Mouse (Mus musculus): ENCODE measurements at regions not wholly inside any gene's neighbourhood (a gene's known extent, or its start where the extent isn't known, plus 50 kb on each side); places are given as distances from the start of the nearest gene placed in this dataset.

GRCm38 (mm10) chr5:54212038-54212589 lies 213.8 kb downstream of the Stim2 start:
- Histone ChIP-seq H3K27me3 (ENCODE audit: low read depth, poor library complexity, severe bottlenecking) (no peaks in the 10 kb centered on the region), H3K4me3 (no peak overlapping the region), H3K4me1 (peaks cover 5% of the 10 kb centered on the region), H3K36me3 (no peaks in the 10 kb centered on the region), H3K27ac (replicated peaks) (no peak overlapping the region), H3K9me3 (replicated peaks) (no peaks in the 10 kb centered on the region)
- WGBS: 70% methylated on average over 5 of the region's 5 CpGs
- DNase-seq (ENCODE audit: low spot score): no peak

GRCm38 (mm10) chr5:54225031-54225430 lies 226.7 kb downstream of the Stim2 start:
- H3K27me3 ChIP-seq (ENCODE audit: low read depth, poor library complexity, severe bottlenecking): no peaks in the 10 kb centered on the region
- no peak for DNase-seq (ENCODE audit: low spot score)
- no peaks in the 10 kb centered on the region for H3K4me1 ChIP-seq
- no peaks in the 10 kb centered on the region for H3K9me3 ChIP-seq (replicated peaks)
- H3K4me3 ChIP-seq: no peak overlapping the region
- H3K36me3 ChIP-seq: no peaks in the 10 kb centered on the region
- no peak overlapping the region for H3K27ac ChIP-seq (replicated peaks)

- Histone ChIP-seq H3K9me3 (replicated peaks) (no peaks in the 10 kb centered on the region), H3K4me3 (no peak overlapping the region), H3K27ac (replicated peaks) (no peak overlapping the region), H3K36me3 (no peaks in the 10 kb centered on the region), H3K27me3 (ENCODE audit: low read depth, poor library complexity, severe bottlenecking) (no peaks in the 10 kb centered on the region), H3K4me1 (no peaks in the 10 kb centered on the region)
- DNase-seq (ENCODE audit: low spot score): no peak
- 79% methylated on average over 1 of the region's 1 CpGs for WGBS
Measured at GRCm38 (mm10) chr5:54234580-54234979, 236.3 kb downstream of the Stim2 start.

DNA sequence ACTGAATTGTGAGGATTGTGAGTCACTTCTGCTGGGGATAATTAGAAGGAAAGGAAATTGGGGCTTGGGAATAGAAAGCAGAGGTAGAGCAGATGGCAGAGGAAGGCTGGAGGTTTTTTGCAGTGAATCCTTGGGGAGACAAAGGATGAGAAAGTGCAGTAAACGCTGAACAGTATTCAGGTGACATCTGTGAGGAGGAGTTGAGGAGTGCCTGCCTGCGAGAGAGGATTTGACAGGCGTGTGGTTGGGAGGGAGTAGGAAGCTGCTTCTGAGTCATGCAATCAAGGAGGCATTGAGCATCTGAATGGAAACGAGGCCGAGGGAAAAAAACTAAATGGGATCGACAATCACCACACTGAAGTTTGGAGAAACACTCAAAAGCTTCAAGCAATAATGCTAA lies 236.9 kb downstream of the Stim2 start:
- no peak overlapping the region for H3K4me3 ChIP-seq
- H3K9me3 ChIP-seq (replicated peaks): no peaks in the 10 kb centered on the region
- WGBS: 70% methylated on average over 6 of the region's 6 CpGs
- no peak overlapping the region for H3K27ac ChIP-seq (replicated peaks)
- DNase-seq (ENCODE audit: low spot score): no peak
- no peaks in the 10 kb centered on the region for H3K36me3 ChIP-seq
- H3K4me1 ChIP-seq: no peaks in the 10 kb centered on the region
- no peaks in the 10 kb centered on the region for H3K27me3 ChIP-seq (ENCODE audit: low read depth, poor library complexity, severe bottlenecking)

DNA sequence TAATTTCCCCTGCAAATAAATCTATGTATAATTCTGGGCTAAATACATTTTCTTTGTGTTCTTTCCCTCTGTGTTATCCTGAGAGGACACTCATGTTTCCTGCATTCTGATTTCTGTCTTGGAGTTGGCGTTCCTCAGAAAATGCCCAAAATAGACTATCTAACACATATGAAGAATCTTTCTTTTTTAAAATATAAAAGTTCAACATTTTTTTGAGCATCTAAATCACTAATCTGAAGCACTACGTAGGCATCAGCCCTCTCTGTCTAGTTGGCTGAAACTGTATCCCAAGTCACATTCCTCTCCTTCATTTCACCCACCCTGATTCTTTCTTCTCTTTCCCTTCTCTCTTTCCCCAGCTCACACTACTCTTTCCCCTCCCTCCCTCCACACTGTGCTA lies 238.9 kb downstream of the Stim2 start:
- WGBS: 92% methylated on average over 2 of the region's 2 CpGs
- H3K27me3 ChIP-seq (ENCODE audit: low read depth, poor library complexity, severe bottlenecking): no peaks in the 10 kb centered on the region

GRCm38 (mm10) chr5:54238646-54239167 lies 240.4 kb downstream of the Stim2 start:
- no peaks in the 10 kb centered on the region for H3K36me3 ChIP-seq
- no peak overlapping the region for H3K4me3 ChIP-seq
- H3K27me3 ChIP-seq (ENCODE audit: low read depth, poor library complexity, severe bottlenecking): no peaks in the 10 kb centered on the region
- H3K27ac ChIP-seq (replicated peaks): no peak overlapping the region
- 80% methylated on average over 3 of the region's 3 CpGs for WGBS
- peaks cover 9% of the 10 kb centered on the region for H3K4me1 ChIP-seq
- no peak for DNase-seq (ENCODE audit: low spot score)
- H3K9me3 ChIP-seq (replicated peaks): no peaks in the 10 kb centered on the region

More for the DNA sequence above, 238.9 kb downstream of the Stim2 start:
- no peak overlapping the region for H3K4me3 ChIP-seq
- peaks cover 9% of the 10 kb centered on the region for H3K4me1 ChIP-seq
- DNase-seq (ENCODE audit: low spot score): no peak
- no peak overlapping the region for H3K27ac ChIP-seq (replicated peaks)
- no peaks in the 10 kb centered on the region for H3K36me3 ChIP-seq
- H3K9me3 ChIP-seq (replicated peaks): no peaks in the 10 kb centered on the region

DNA sequence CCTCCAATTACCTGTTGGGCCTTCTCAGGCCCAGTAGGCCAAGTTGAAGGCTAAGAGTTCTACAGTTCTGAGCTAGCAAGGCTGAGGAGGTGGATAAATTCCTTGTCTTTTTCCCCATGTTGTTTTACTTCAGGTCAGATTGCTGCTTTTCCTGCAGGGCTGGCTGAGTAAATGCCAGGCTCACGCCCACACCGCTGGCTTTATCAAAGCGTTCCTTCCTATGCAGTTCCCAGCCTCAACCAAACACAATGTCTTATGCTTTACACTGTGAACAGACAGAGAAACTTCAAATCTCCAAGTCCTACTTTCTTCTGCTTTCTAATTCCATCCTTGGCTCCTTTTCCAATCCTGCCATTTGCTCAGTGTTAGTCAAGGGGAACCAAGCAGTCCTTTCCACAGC lies 241.3 kb downstream of the Stim2 start:
- no peak for DNase-seq (ENCODE audit: low spot score)
- no peak overlapping the region for H3K4me3 ChIP-seq
- H3K4me1 ChIP-seq: peaks cover 9% of the 10 kb centered on the region
- WGBS: 95% methylated on average over 3 of the region's 3 CpGs
- H3K36me3 ChIP-seq: no peaks in the 10 kb centered on the region
- no peak overlapping the region for H3K27ac ChIP-seq (replicated peaks)
- H3K27me3 ChIP-seq (ENCODE audit: low read depth, poor library complexity, severe bottlenecking): no peaks in the 10 kb centered on the region
- no peaks in the 10 kb centered on the region for H3K9me3 ChIP-seq (replicated peaks)

DNA sequence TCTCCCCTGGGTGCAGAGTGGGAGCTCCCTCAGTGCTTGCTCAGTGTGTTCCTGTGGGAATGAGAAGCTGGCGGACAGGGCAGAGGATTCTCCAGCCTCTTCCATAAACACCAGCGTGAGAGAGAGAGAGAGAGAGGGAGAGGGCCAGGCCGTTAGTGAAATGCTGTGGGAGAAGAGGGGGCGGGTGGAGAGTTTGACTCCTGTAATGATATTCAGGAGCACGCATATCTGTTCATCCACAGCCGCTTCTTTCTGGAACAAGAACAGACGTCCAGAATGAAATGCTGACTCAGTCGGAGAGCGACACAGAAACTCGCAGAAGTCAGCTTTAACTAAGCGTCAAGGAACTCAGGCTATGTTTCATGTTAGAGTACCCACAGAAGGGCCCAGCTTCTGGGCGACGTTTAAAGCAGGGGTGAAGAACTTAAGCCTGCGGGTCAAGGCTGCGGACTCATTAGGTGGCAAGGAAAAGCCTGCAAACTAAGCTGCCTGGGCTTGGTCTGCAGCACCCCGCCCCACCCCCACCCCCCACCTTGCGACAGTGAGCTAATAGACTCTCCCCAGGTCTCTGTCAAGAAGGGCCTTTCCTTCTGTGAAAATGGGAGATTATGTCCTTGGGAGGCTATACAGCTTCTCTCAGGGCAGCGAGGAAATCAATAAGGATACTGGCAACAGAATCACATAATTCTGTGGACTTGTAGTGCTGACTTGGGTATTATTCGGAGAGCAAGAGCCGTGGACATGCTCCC lies 243.0 kb downstream of the Stim2 start:
- H3K27me3 ChIP-seq (ENCODE audit: low read depth, poor library complexity, severe bottlenecking): no peaks in the 10 kb centered on the region
- H3K27ac ChIP-seq (replicated peaks): no peak overlapping the region
- H3K9me3 ChIP-seq (replicated peaks): no peaks in the 10 kb centered on the region
- no peak overlapping the region for H3K4me3 ChIP-seq
- peaks cover 9% of the 10 kb centered on the region for H3K4me1 ChIP-seq
- H3K36me3 ChIP-seq: no peaks in the 10 kb centered on the region
- WGBS: 45% methylated on average over 20 of the region's 20 CpGs
- DNase-seq (ENCODE audit: low spot score): no peak

DNA sequence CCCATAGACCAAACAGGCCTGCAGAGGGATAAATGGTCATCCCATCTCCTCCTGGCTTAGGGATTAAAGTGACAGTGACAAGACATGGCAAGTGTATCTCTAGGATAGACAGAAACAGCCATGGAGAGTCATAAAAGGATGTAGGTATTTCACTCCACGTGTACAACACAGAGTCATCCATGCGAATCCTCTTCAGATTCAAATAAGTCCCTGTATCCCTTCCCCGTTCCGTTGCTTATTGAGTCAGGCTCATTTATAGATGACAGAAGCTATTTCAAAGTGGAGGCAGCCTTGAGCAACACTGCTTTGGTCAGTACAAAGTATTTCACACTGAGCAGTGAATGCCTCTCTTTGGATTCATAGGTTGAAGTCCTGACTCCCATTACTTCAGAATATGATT lies 243.8 kb downstream of the Stim2 start:
- H3K27me3 ChIP-seq (ENCODE audit: low read depth, poor library complexity, severe bottlenecking): no peaks in the 10 kb centered on the region

GRCm38 (mm10) chr5:54252038-54252437 lies 253.7 kb downstream of the Stim2 start:
- no peaks in the 10 kb centered on the region for H3K9me3 ChIP-seq (replicated peaks)
- H3K27me3 ChIP-seq (ENCODE audit: low read depth, poor library complexity, severe bottlenecking): no peaks in the 10 kb centered on the region
- H3K4me3 ChIP-seq: no peak overlapping the region
- DNase-seq (ENCODE audit: low spot score): no peak
- H3K4me1 ChIP-seq: no peaks in the 10 kb centered on the region
- H3K36me3 ChIP-seq: no peaks in the 10 kb centered on the region
- 83% methylated on average over 2 of the region's 2 CpGs for WGBS
- H3K27ac ChIP-seq (replicated peaks): no peak overlapping the region

More for the DNA sequence above, 243.8 kb downstream of the Stim2 start:
- WGBS: 82% methylated on average over 4 of the region's 4 CpGs
- H3K4me1 ChIP-seq: peaks cover 9% of the 10 kb centered on the region
- H3K9me3 ChIP-seq (replicated peaks): no peaks in the 10 kb centered on the region
- H3K4me3 ChIP-seq: no peak overlapping the region
- no peaks in the 10 kb centered on the region for H3K36me3 ChIP-seq
- H3K27ac ChIP-seq (replicated peaks): no peak overlapping the region
- no peak for DNase-seq (ENCODE audit: low spot score)

- DNase-seq (ENCODE audit: low spot score): peak; percentile 19
- H3K27ac ChIP-seq (replicated peaks): no peak overlapping the region
- no peaks in the 10 kb centered on the region for H3K4me1 ChIP-seq
- H3K9me3 ChIP-seq (replicated peaks): no peaks in the 10 kb centered on the region
- no peaks in the 10 kb centered on the region for H3K36me3 ChIP-seq
- H3K27me3 ChIP-seq (ENCODE audit: low read depth, poor library complexity, severe bottlenecking): no peaks in the 10 kb centered on the region
- H3K4me3 ChIP-seq: no peak overlapping the region
- WGBS: 58% methylated on average over 7 of the region's 7 CpGs
Measured at GRCm38 (mm10) chr5:54254005-54254404, 255.7 kb downstream of the Stim2 start.

DNA sequence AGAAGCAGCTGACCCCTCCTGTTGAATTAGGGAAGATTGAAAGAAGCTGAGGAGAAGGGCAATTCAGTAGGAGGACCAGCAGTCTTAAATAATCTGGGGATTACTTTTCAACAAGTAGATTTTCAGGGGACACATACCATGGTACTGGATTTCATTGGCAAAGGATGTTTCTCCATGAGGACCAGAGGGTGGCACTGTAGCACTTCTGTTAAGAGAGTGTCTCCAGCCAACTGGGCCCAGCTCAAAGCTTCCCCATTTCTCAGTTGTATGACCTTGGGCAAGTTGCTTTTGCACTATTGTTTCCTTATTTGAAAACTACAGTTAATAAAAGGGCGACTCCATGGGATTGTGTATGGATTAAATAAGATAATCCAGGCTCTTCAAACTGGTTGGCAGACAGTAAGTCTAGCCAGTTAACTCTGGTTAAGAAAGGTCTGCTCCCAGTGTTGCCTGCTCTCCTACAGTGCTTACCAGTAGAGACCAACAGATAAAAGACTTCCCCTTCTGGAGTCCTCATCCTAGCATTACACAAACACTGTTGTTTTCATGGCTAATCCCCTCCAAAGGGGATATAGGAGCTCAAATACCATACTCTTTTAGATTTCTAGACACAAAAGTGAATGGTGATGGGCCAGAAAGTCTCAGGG lies 259.9 kb downstream of the Stim2 start:
- no peaks in the 10 kb centered on the region for H3K4me1 ChIP-seq
- 18% methylated on average over 1 of the region's 1 CpGs for WGBS
- DNase-seq (ENCODE audit: low spot score): peak; percentile 31

GRCm38 (mm10) chr5:54264867-54265434 lies 266.7 kb downstream of the Stim2 start:
- no peaks in the 10 kb centered on the region for H3K9me3 ChIP-seq (replicated peaks)
- 80% methylated on average over 9 of the region's 9 CpGs for WGBS
- no peak overlapping the region for H3K4me3 ChIP-seq
- H3K36me3 ChIP-seq: no peaks in the 10 kb centered on the region
- no peak overlapping the region for H3K27ac ChIP-seq (replicated peaks)
- no peaks in the 10 kb centered on the region for H3K27me3 ChIP-seq (ENCODE audit: low read depth, poor library complexity, severe bottlenecking)
- DNase-seq (ENCODE audit: low spot score): no peak
- H3K4me1 ChIP-seq: no peaks in the 10 kb centered on the region

More for the DNA sequence above, 259.9 kb downstream of the Stim2 start:
- Histone ChIP-seq H3K27ac (replicated peaks) (no peak overlapping the region), H3K9me3 (replicated peaks) (no peaks in the 10 kb centered on the region), H3K4me3 (no peak overlapping the region), H3K27me3 (ENCODE audit: low read depth, poor library complexity, severe bottlenecking) (no peaks in the 10 kb centered on the region), H3K36me3 (no peaks in the 10 kb centered on the region)
